Mouse (Mus musculus) cerebellum, adult 9-11 months (tissue): ENCODE results near the gene Hoxa13.

ENCODE experiments used
- DNase-seq: peaks from one replicate; pipeline ENCODE4 v3.0.0; 2022

Hoxa13 gene

DNA sequence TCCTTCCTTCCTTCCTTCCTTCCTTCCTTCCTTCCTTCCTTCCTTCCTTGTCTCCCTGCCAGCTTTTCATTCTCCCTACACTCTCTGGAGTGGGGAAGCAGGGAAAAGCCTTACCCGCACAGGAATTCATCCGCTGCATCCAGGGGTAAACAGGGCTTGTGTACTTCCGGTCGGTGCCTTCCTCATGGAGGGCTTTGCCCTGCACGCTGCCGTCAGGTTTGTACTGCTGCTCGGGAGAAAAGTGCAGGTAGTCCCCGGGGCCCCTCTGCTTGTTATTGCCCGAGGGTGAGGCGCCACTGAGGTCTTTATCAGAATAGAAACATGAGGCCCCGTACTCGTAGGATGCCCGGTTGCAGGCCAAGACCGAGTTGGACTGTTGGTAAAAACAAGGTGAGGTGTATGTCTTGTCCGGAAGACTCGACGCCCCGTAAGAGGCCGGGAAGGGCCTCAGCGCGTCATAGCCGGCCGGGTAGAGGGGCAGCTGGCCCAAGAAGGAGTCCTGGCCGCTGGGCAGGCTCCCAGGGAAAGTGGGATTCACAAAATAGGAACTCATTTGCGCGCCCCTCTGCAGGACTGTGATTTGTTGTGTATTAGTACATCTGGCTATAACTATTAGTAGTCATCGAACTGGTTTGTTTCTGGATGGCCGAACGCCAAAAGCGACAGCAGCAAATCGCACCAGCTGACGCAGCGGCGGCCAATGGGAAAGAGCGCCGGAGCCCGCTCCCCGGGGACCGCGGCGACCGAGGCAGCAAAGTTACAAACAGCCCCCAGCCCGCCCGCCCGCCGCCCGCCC is 52.4 kb downstream of the Hoxa13 start, which contains the start of gene Hoxa6:
Hoxa6 (minus strand) TSS at position 651 of the 796 bp plus-strand sequence.
- DNase-seq, result no peak
